Mouse (Mus musculus): ENCODE results near the gene Best1. TPM values are rescaled to one million over a fixed set of nuclear protein-coding genes. Genes with fewer than 3 reads are reported as not detected.

The Best1 gene
- polyA plus RNA-seq (2016; fragmentation: Nextera tagmentation; extraction: Ambion mirVana) = 0.32 and 0.34 TPM in 2 replicates

DNA sequence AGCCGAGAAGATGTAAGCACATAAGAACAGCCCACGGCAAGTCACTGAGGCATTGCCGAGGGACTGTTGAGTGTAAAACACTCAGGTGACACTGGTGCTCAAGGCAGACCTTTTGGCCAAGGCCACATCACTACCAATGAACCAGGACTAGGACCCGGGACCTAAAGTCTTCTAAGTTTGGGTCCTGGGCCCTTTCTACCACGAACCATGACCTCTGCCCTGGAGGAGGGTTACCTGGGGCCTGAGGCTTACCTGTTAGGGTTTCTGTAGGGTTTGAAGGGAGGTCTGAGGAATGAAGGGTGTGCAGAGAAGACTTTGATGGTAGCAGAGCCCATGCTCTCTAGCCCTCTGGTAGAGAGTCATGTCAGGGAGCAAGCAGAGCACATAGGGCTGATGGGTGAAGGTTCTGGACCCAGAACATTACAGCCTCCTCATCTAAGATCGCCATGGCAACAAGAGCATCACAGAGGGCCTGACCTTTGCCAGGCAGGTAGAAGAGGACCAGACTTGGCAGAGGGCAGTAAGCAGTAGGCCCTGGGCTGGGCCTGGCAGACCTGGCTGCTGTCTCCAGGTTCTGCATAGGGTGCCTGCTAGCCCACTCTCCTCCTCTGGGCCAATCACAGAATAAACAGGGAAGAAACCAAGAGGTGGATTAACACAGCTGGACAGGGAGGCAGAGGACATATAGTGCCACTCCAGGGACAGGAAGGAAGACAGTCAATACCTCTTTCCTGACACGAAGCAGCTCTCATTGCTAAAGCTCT is at the start of gene Best1, which contains the start of gene Rab3il1:
Gene Best1 (minus strand): TSS at position 428 of the 764 bp plus-strand sequence.
Gene Rab3il1 (plus strand): TSS at position 464 of the 764 bp plus-strand sequence.
- no peaks in the 10 kb centered on the region for H3K36me3 ChIP-seq
- no peaks in the 10 kb centered on the region for H3K4me1 ChIP-seq (replicated peaks)
- no peaks in the 10 kb centered on the region for H3K27me3 ChIP-seq (replicated peaks)
- H3K4me3 ChIP-seq = no peak within 1 kb of the TSS
- H3K9ac ChIP-seq = no peak within 1 kb of the TSS
- no peak for ATAC-seq (ENCODE audit: insufficient number of reproducible peaks, low FRiP score)
- no peak within 1 kb of the TSS for H3K27ac ChIP-seq (ENCODE audit: poor library complexity, severe bottlenecking)
- no peak within 1 kb of the TSS for H3K4me2 ChIP-seq
- 72% methylated on average over 7 of the region's 7 CpGs for WGBS
- H3K9me3 ChIP-seq (replicated peaks) = no peaks in the 10 kb centered on the region; the same call in 1 of the 2 replicates

- no peak for ATAC-seq (ENCODE audit: insufficient number of reproducible peaks, low FRiP score)
- Histone ChIP-seq H3K27ac (ENCODE audit: poor library complexity, severe bottlenecking) (no peak overlapping the region), H3K4me2 (no peak overlapping the region), H3K27me3 (replicated peaks) (no peaks in the 10 kb centered on the region), H3K36me3 (peaks cover 40% of the 10 kb centered on the region), H3K4me3 (no peak overlapping the region), H3K9me3 (replicated peaks) (no peaks in the 10 kb centered on the region), H3K4me1 (replicated peaks) (peaks cover 52% of the 10 kb centered on the region), H3K9ac (no peak overlapping the region)
- WGBS = 72% methylated on average over 2 of the region's 2 CpGs
Observed at GRCm38 (mm10) chr19:10050438-10050837, 49.0 kb upstream of the Best1 start.

GRCm38 (mm10) chr19:10049533-10049932 is 48.1 kb upstream of the Best1 start:
- no peaks in the 10 kb centered on the region for H3K9me3 ChIP-seq (replicated peaks)
- H3K36me3 ChIP-seq = peaks cover 31% of the 10 kb centered on the region
- no peak for ATAC-seq (ENCODE audit: insufficient number of reproducible peaks, low FRiP score)
- H3K4me1 ChIP-seq (replicated peaks) = peaks cover 59% of the 10 kb centered on the region
- H3K27ac ChIP-seq (ENCODE audit: poor library complexity, severe bottlenecking) = no peak overlapping the region
- H3K27me3 ChIP-seq (replicated peaks) = no peaks in the 10 kb centered on the region
- H3K4me3 ChIP-seq = no peak overlapping the region
- no peak overlapping the region; the same call in 1 of the 2 replicates for H3K9ac ChIP-seq
- H3K4me2 ChIP-seq = no peak overlapping the region

GRCm38 (mm10) chr19:10046983-10047382 is 45.5 kb upstream of the Best1 start:
- Histone ChIP-seq H3K4me1 (replicated peaks) (peaks cover 85% of the 10 kb centered on the region), H3K4me2 (no peak overlapping the region), H3K27ac (ENCODE audit: poor library complexity, severe bottlenecking) (no peak overlapping the region), H3K9ac (peak overlapping the region; percentile 49; the same call in 1 of the 2 replicates), H3K9me3 (replicated peaks) (no peaks in the 10 kb centered on the region), H3K4me3 (no peak overlapping the region), H3K27me3 (replicated peaks) (no peaks in the 10 kb centered on the region), H3K36me3 (peaks cover 5% of the 10 kb centered on the region)
- WGBS = 35% methylated on average over 3 of the region's 3 CpGs
- ATAC-seq (ENCODE audit: insufficient number of reproducible peaks, low FRiP score) = no peak

DNA sequence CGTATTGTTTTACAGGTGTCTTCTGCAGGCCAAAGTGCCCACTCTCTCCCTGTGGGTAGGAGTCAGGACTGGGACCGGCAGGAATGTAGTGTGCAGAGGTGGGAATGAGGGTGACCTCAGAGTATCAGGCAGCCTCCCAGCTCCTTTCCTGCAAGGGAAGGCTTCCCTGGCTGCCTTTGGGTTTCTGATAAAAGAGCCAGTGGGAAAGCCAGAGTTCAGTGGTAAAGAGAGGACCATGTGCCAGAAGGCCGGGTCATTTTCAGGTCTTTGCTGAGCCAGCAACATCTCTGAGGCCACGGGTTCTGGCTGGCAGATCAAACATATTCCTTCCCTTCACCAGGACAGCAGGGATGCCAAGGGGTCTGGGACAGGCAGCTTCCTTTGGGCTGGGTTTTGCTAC is 44.9 kb upstream of the Best1 start:
- H3K4me3 ChIP-seq = no peak overlapping the region
- ATAC-seq (ENCODE audit: insufficient number of reproducible peaks, low FRiP score) = no peak
- H3K4me1 ChIP-seq (replicated peaks) = peaks cover 85% of the 10 kb centered on the region
- peaks cover 3% of the 10 kb centered on the region; the same call in 1 of the 2 replicates for H3K36me3 ChIP-seq
- no peaks in the 10 kb centered on the region for H3K27me3 ChIP-seq (replicated peaks)
- H3K27ac ChIP-seq (ENCODE audit: poor library complexity, severe bottlenecking) = peak overlapping the region; percentile 30
- H3K9ac ChIP-seq = peak overlapping the region; percentile 49; the same call in 1 of the 2 replicates
- WGBS = 33% methylated on average over 4 of the region's 4 CpGs
- H3K4me2 ChIP-seq = no peak overlapping the region
- H3K9me3 ChIP-seq (replicated peaks) = no peaks in the 10 kb centered on the region

- H3K9ac ChIP-seq = no peak overlapping the region
- no peaks in the 10 kb centered on the region for H3K9me3 ChIP-seq (replicated peaks)
- H3K4me3 ChIP-seq = no peak overlapping the region
- no peaks in the 10 kb centered on the region for H3K36me3 ChIP-seq
- 53% methylated on average over 2 of the region's 2 CpGs for WGBS
- no peak overlapping the region; the same call in 1 of the 2 replicates for H3K27ac ChIP-seq (ENCODE audit: poor library complexity, severe bottlenecking)
- peaks cover 84% of the 10 kb centered on the region for H3K4me1 ChIP-seq (replicated peaks)
- no peaks in the 10 kb centered on the region for H3K27me3 ChIP-seq (replicated peaks)
- no peak overlapping the region for H3K4me2 ChIP-seq
- ATAC-seq (ENCODE audit: insufficient number of reproducible peaks, low FRiP score) = no peak
Observed at GRCm38 (mm10) chr19:10045707-10046106, 44.3 kb upstream of the Best1 start.

- peak overlapping the region; percentile 88 for H3K27ac ChIP-seq (ENCODE audit: poor library complexity, severe bottlenecking)
- no peaks in the 10 kb centered on the region for H3K36me3 ChIP-seq
- no peak overlapping the region for H3K9ac ChIP-seq
- H3K4me1 ChIP-seq (replicated peaks) = peaks cover 81% of the 10 kb centered on the region
- H3K4me2 ChIP-seq = peak overlapping the region; percentile 89
- H3K4me3 ChIP-seq = peak overlapping the region; percentile 75
- H3K27me3 ChIP-seq (replicated peaks) = no peaks in the 10 kb centered on the region
- H3K9me3 ChIP-seq (replicated peaks) = no peaks in the 10 kb centered on the region
- 0 out of 2 replicates have a peak, but pooled peaks have one; percentile 5 for ATAC-seq (ENCODE audit: insufficient number of reproducible peaks, low FRiP score)
Observed at GRCm38 (mm10) chr19:10043643-10044042, 42.2 kb upstream of the Best1 start.

DNA sequence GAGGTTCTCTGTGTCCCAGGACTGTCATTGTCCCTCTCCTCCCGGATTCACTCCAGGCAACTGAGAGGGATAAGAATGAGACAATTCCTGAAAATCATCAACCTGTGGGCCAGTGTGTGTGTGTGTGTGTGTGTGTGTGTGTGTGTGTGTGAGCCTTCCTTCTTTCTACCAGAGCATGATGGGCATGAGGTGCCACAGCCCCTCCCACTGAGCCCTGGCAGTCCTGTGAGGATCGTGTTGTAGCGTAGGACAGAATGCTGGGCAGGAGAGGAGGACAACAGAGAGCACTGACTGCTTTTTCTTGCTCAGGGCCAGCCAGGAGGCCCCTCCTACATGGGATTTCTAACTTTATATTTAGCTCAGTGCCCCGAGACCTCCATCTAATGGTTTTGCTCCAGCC is 41.4 kb upstream of the Best1 start:
- Histone ChIP-seq H3K9me3 (replicated peaks) (no peaks in the 10 kb centered on the region), H3K9ac (peak overlapping the region; percentile 90), H3K36me3 (no peaks in the 10 kb centered on the region), H3K4me3 (peak overlapping the region; percentile 75), H3K27me3 (replicated peaks) (no peaks in the 10 kb centered on the region), H3K27ac (ENCODE audit: poor library complexity, severe bottlenecking) (peak overlapping the region; percentile 88), H3K4me2 (peak overlapping the region; percentile 89), H3K4me1 (replicated peaks) (peaks cover 82% of the 10 kb centered on the region)
- 69% methylated on average over 4 of the region's 4 CpGs for WGBS
- no peak for ATAC-seq (ENCODE audit: insufficient number of reproducible peaks, low FRiP score)

DNA sequence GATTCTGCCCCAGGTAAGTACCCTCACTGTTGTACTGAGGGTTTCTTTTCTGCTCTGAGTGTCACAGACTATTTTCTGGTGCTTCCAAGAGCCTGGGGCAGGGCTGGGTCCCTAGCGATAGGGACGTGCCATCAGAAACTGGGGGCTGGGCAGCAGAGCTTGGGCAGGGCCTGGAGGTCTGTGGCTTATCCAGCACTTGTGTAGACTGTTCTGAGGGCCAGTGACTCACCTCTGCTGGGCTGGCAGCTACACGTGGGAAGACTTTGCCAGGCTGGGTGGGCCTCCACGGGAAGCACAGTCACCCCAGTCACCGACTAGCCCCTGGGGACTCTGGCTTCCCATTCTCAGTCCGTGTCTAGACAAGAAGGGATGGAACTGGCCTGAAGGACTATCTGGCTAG is 40.8 kb upstream of the Best1 start:
- Histone ChIP-seq H3K9ac (peak overlapping the region; percentile 90), H3K9me3 (replicated peaks) (no peaks in the 10 kb centered on the region), H3K4me1 (replicated peaks) (peaks cover 82% of the 10 kb centered on the region), H3K27ac (ENCODE audit: poor library complexity, severe bottlenecking) (peak overlapping the region; percentile 88), H3K4me2 (peak overlapping the region; percentile 89), H3K27me3 (replicated peaks) (no peaks in the 10 kb centered on the region), H3K36me3 (no peaks in the 10 kb centered on the region), H3K4me3 (peak overlapping the region; percentile 75)
- 22% methylated on average over 6 of the region's 6 CpGs for WGBS
- no peak for ATAC-seq (ENCODE audit: insufficient number of reproducible peaks, low FRiP score)

DNA sequence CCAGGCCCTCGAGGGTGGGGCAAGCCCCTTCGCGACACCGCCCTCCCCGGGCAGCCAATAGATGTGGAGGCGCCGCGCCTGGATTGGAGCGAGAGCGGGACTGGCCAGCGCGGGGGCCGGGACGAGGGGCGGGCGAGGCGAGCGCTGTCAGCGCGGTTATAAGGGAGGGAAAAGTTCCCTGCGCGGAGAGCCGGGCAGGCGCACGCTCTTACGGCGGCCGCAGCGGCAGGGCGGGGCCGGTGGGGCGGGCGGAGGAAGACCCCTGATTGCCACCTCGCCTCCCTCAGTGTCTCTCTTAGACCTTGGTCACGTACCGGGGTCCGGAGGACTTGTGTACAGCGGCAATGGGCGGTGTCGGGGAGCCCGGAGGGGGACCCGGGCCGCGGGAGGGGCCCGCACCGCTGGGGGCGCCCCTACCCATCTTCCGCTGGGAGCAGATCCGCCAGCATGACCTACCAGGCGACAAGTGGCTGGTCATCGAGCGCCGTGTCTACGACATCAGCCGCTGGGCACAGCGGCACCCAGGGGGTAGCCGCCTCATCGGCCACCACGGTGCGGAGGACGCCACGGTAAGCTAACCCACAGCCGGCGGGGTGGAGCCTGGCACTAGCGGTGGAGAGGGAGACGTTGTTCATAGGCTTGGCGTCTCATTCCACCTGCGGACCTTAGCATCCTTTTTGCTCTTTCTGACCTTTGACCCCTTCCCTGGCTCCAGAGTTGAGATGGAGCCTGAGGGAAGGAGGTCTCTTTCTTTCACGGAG is 40.1 kb upstream of the Best1 start, which contains the start of gene Fads3:
Gene Fads3 (plus strand): TSS at position 182 of the 761 bp plus-strand sequence.
- under 1% methylated on average over 68 of the region's 69 CpGs for WGBS
- Histone ChIP-seq H3K36me3 (no peaks in the 10 kb centered on the region), H3K4me3 (peak within 1 kb of the TSS; percentile 75), H3K27me3 (replicated peaks) (no peaks in the 10 kb centered on the region), H3K4me2 (peak within 1 kb of the TSS; percentile 89), H3K4me1 (replicated peaks) (peaks cover 76% of the 10 kb centered on the region), H3K9ac (peak within 1 kb of the TSS; percentile 90), H3K27ac (ENCODE audit: poor library complexity, severe bottlenecking) (peak within 1 kb of the TSS; percentile 88), H3K9me3 (replicated peaks) (no peaks in the 10 kb centered on the region)
- peak; percentile 89 for ATAC-seq (ENCODE audit: insufficient number of reproducible peaks, low FRiP score)

GRCm38 (mm10) chr19:10040866-10041387 is 39.5 kb upstream of the Best1 start:
- H3K4me1 ChIP-seq (replicated peaks) = peaks cover 70% of the 10 kb centered on the region
- 10% methylated on average over 20 of the region's 20 CpGs for WGBS
- H3K4me3 ChIP-seq = peak overlapping the region; percentile 75
- H3K36me3 ChIP-seq = no peaks in the 10 kb centered on the region
- H3K9me3 ChIP-seq (replicated peaks) = no peaks in the 10 kb centered on the region
- peak overlapping the region; percentile 88 for H3K27ac ChIP-seq (ENCODE audit: poor library complexity, severe bottlenecking)
- H3K9ac ChIP-seq = peak overlapping the region; percentile 90; the same call in 1 of the 2 replicates
- peak overlapping the region; percentile 89 for H3K4me2 ChIP-seq
- H3K27me3 ChIP-seq (replicated peaks) = no peaks in the 10 kb centered on the region
- no peak for ATAC-seq (ENCODE audit: insufficient number of reproducible peaks, low FRiP score)

Data from heart, embryonic 12.5 days (tissue).